Mouse (Mus musculus) large intestine, adult 2 months (tissue): ENCODE measurements around the gene Ankrd40. TPM values are rescaled to one million over a fixed set of nuclear protein-coding genes. Genes with fewer than 3 reads are reported as not detected.

ENCODE experiments used
- DNase-seq: peaks from one replicate; pipeline ENCODE4 v3.0.0-alpha.2; 2012; ENCODE audit warnings: low read depth, low spot score
- WGBS: fragments of 180-500 bp; shearing (Covaris S2); methylation state at CpG from one replicate; pipeline ENCODE4 v1.1.7; 2018; 5-methylcytosine and 5-hydroxymethylcytosine counted together
- polyA plus RNA-seq: library from polyadenylated mRNA; depleted of rRNA; stranded (reverse); fragments of >200 nt; gene quantifications from 2 replicates; pipeline ENCODE4 v1.2.3, GENCODE M21; 2012; rRNA removed

The Ankrd40 gene
- polyA plus RNA-seq, 1 experiment = 49.1 TPM

- DNase-seq = no peak
- WGBS = 29% methylated on average over 6 of the region's 6 CpGs
Measured at GRCm38 (mm10) chr11:94389724-94390396, 62.1 kb downstream of the Ankrd40 start.

- 34% methylated on average over 6 of the region's 6 CpGs for WGBS
- DNase-seq = peak; percentile 58
Measured at GRCm38 (mm10) chr11:94390825-94391224, 63.0 kb downstream of the Ankrd40 start.

Other genes starting within 250 kb of the Ankrd40 start
- 34.1 and 79.2 TPM in 2 replicates for gene Tob1, start 116.5 kb upstream of the Ankrd40 start, polyA plus RNA-seq
- gene Wfikkn2, start 82.0 kb upstream of the Ankrd40 start, polyA plus RNA-seq = 1.2 and 3.5 TPM in 2 replicates
- 13.1 and 20.3 TPM in 2 replicates for gene Gm21885, start 46.1 kb upstream of the Ankrd40 start, polyA plus RNA-seq
- 6.1 and 9.2 TPM in 2 replicates for gene Luc7l3, start 6.0 kb upstream of the Ankrd40 start, polyA plus RNA-seq
- gene Abcc3, start 65.0 kb downstream of the Ankrd40 start, polyA plus RNA-seq = 48.1 and 67.9 TPM in 2 replicates
- 8.8 and 10.1 TPM in 2 replicates for gene Cacna1g, start 146.2 kb downstream of the Ankrd40 start, polyA plus RNA-seq
- 0.05 TPM in 1 of 2 replicates, not detected in the other for gene Spata20, start 158.2 kb downstream of the Ankrd40 start, polyA plus RNA-seq
- gene Epn3, start 172.0 kb downstream of the Ankrd40 start, polyA plus RNA-seq = 1.6 and 2.4 TPM in 2 replicates
- 0.84 and 1.2 TPM in 2 replicates for gene Mycbpap, start 193.7 kb downstream of the Ankrd40 start, polyA plus RNA-seq
- gene Rsad1, start 221.3 kb downstream of the Ankrd40 start, polyA plus RNA-seq = 2.5 and 6.2 TPM in 2 replicates
- gene Chad, start 237.0 kb downstream of the Ankrd40 start, polyA plus RNA-seq = 0.63 and 1.1 TPM in 2 replicates